Comparison of ENCODE assay signal across 9 mouse cellular contexts in the genomic region with DNA sequence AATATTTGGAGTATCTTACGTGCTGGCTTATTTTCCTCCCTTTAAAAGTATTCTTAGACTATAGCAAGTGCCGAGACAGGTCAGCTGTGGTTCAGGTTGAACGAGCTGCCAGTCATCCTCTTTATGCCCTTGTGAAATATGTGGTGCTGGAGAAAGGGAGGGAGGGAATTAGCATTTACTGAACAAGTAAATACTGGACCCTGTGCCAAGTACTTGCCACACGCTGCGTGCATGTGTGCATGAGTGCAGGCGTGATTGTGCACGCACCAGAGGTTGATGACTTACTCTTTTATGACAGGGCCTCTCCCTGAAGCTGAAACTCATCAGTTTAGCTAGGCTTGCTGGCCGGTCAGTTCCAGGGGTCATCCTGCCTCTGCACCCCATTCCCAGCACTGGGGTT.
DNase-seq lines count a peak whose midpoint lies in the region; ATAC-seq and TF ChIP-seq lines count a peak whose summit lies in the region.
"Had no signal": no experiment of that assay in that cellular context is flagged by ENCODE, and none has a peak within 500 bp of the region (broad histone marks: within the 10 kb centered on the region; RNA-seq: fewer than 3 reads in every experiment).

No protein-coding gene starts in this region.

- no peak overlapping the region for H3K27ac ChIP-seq in lung, embryonic 14.5 days (ENCODE audit: low read depth)
- peak overlapping the region; percentile 56; the same call in 1 of the 2 replicates for H3K27ac ChIP-seq in hindbrain, embryonic 14.5 days
- peak overlapping the region; percentile 23; the same call in 1 of the 2 replicates for H3K27ac ChIP-seq in stomach, embryonic 14.5 days (ENCODE audit: low read length)
- no peak overlapping the region for H3K27ac ChIP-seq in heart, embryonic 11.5 days (ENCODE audit: low read depth, low read length)

- peak; percentile 42; the same call in 1 of the 2 replicates for ATAC-seq in lung, embryonic 14.5 days (ENCODE audit: insufficient read depth)
- ATAC-seq in hindbrain, embryonic 14.5 days (ENCODE audit: low FRiP score), result no peak
- no peak for ATAC-seq in stomach, embryonic 14.5 days (ENCODE audit: insufficient number of reproducible peaks, insufficient read depth, low FRiP score, low read depth)
- ATAC-seq in heart, embryonic 11.5 days (replicated peaks; ENCODE audit: insufficient number of reproducible peaks, low FRiP score, low TSS enrichment), result no peak

- H3K4me3 ChIP-seq in lung, embryonic 14.5 days (ENCODE audit: low read depth, low read length), result no peak overlapping the region
- no peak overlapping the region for H3K4me3 ChIP-seq in hindbrain, embryonic 14.5 days (replicated peaks; ENCODE audit: low read length)
- H3K4me3 ChIP-seq in stomach, embryonic 14.5 days (ENCODE audit: low read depth, low read length), result no peak overlapping the region
- no peak overlapping the region for H3K4me3 ChIP-seq in heart, embryonic 11.5 days (ENCODE audit: low read depth, low read length)
- H3K4me3 ChIP-seq: megakaryocyte, embryonic 14.5 days had no signal

- WGBS in lung, embryonic 14.5 days, result 47% methylated on average over 8 of the region's 8 CpGs
- WGBS in hindbrain, embryonic 14.5 days, result 36% methylated on average over 8 of the region's 8 CpGs
- 42% methylated on average over 8 of the region's 8 CpGs for WGBS in stomach, embryonic 14.5 days
- WGBS in heart, embryonic 11.5 days (ENCODE audit: insufficient replicate concordance), result 73% methylated on average over 8 of the region's 8 CpGs

- H3K9me3 ChIP-seq in lung, embryonic 14.5 days (ENCODE audit: low read depth, low read length), result no peaks in the 10 kb centered on the region
- no peaks in the 10 kb centered on the region for H3K9me3 ChIP-seq in hindbrain, embryonic 14.5 days (ENCODE audit: control insufficient read depth, low read length)
- H3K9me3 ChIP-seq in stomach, embryonic 14.5 days (ENCODE audit: control insufficient read depth, low read depth, low read length), result no peaks in the 10 kb centered on the region
- H3K9me3 ChIP-seq in heart, embryonic 11.5 days (replicated peaks; ENCODE audit: control insufficient read depth, low read length), result no peaks in the 10 kb centered on the region
- H3K9me3 ChIP-seq: megakaryocyte, embryonic 14.5 days had no signal

- no peak for TF ChIP-seq CTCF in lung, embryonic 14.5 days (IDR thresholded peaks at IDR 0.05; ENCODE audit: low read depth)

- peaks cover 13% of the 10 kb centered on the region for H3K4me1 ChIP-seq in lung, embryonic 14.5 days (ENCODE audit: insufficient read depth)
- H3K4me1 ChIP-seq in hindbrain, embryonic 14.5 days (replicated peaks; ENCODE audit: control insufficient read depth, insufficient read depth, low read length), result peaks cover 42% of the 10 kb centered on the region
- H3K4me1 ChIP-seq in stomach, embryonic 14.5 days (ENCODE audit: control insufficient read depth, insufficient read depth, low read length), result peaks cover 22% of the 10 kb centered on the region
- H3K4me1 ChIP-seq in heart, embryonic 11.5 days (ENCODE audit: control insufficient read depth, insufficient read depth, low read length), result peaks cover 18% of the 10 kb centered on the region

- H3K4me2 ChIP-seq in lung, embryonic 14.5 days, result no peak overlapping the region
- no peak overlapping the region for H3K4me2 ChIP-seq in hindbrain, embryonic 14.5 days (replicated peaks)
- no peak overlapping the region for H3K4me2 ChIP-seq in stomach, embryonic 14.5 days (replicated peaks; ENCODE audit: low read depth, low read length)
- H3K4me2 ChIP-seq in heart, embryonic 11.5 days, result no peak overlapping the region

- H3K27me3 ChIP-seq in lung, embryonic 14.5 days (ENCODE audit: insufficient read depth, low read length), result no peaks in the 10 kb centered on the region
- H3K27me3 ChIP-seq in hindbrain, embryonic 14.5 days (ENCODE audit: control insufficient read depth, insufficient read depth, low read length), result no peaks in the 10 kb centered on the region
- H3K27me3 ChIP-seq in stomach, embryonic 14.5 days (ENCODE audit: control insufficient read depth, insufficient read depth, low read length), result no peaks in the 10 kb centered on the region
- H3K27me3 ChIP-seq in heart, embryonic 11.5 days (ENCODE audit: control insufficient read depth, insufficient read depth, low read length), result no peaks in the 10 kb centered on the region
- H3K27me3 ChIP-seq: megakaryocyte, embryonic 14.5 days had no signal

- H3K36me3 ChIP-seq in lung, embryonic 14.5 days (ENCODE audit: insufficient read depth), result no peaks in the 10 kb centered on the region
- no peaks in the 10 kb centered on the region for H3K36me3 ChIP-seq in hindbrain, embryonic 14.5 days (replicated peaks; ENCODE audit: control insufficient read depth, insufficient read depth)
- no peaks in the 10 kb centered on the region for H3K36me3 ChIP-seq in stomach, embryonic 14.5 days (ENCODE audit: control insufficient read depth, insufficient read depth, low read length)
- H3K36me3 ChIP-seq in heart, embryonic 11.5 days (ENCODE audit: control insufficient read depth, insufficient read depth, low read length), result no peaks in the 10 kb centered on the region

- no peak overlapping the region; the same call in 1 of the 2 replicates for H3K9ac ChIP-seq in lung, embryonic 14.5 days
- H3K9ac ChIP-seq in hindbrain, embryonic 14.5 days, result 0 out of 2 replicates have a peak overlapping the region, but pooled peaks have one; percentile 7
- no peak overlapping the region for H3K9ac ChIP-seq in stomach, embryonic 14.5 days (replicated peaks; ENCODE audit: low read depth, low read length)
- H3K9ac ChIP-seq in heart, embryonic 11.5 days (ENCODE audit: low read depth, low read length), result no peak overlapping the region

- peak; percentile 43 for DNase-seq in lung, embryonic 14.5 days
- DNase-seq in lung, postnatal 4 days, result no peak
- peak; percentile 44 for DNase-seq in hindbrain, embryonic 14.5 days (ENCODE audit: low spot score)
- DNase-seq in kidney, postnatal 25 days, result peak; percentile 48 to 71
- DNase-seq in frontal cortex, postnatal 25 days (ENCODE audit: low spot score in 2 of 2), result no peak
- DNase-seq: cerebellum, adult 9-11 months had no signal

Comparison
In these comparisons a context has a peak if more than half of its experiments do, and no peak if none do; other contexts are left out.
1. DNase-seq: peak in lung, embryonic 14.5 days (single experiment), hindbrain, embryonic 14.5 days (single experiment) and kidney, postnatal 25 days (2 of 2); none in lung, postnatal 4 days (0 of 2) and frontal cortex, postnatal 25 days (0 of 2).
2. H3K27ac ChIP-seq: peak in hindbrain, embryonic 14.5 days (single experiment) and stomach, embryonic 14.5 days (single experiment); none in lung, embryonic 14.5 days (single experiment) and heart, embryonic 11.5 days (single experiment).